Mouse (Mus musculus): Measurements from ENCODE around the gene Brk1. TPM values are rescaled to one million over a fixed set of nuclear protein-coding genes. Genes with fewer than 3 reads are reported as not detected.

The Brk1 gene
- total RNA-seq, 2 experiments from 2014 or later: 150 to 205 TPM

GRCm38 (mm10) chr6:113623386-113623785 lies 18.8 kb downstream of the Brk1 start:
- no peak for DNase-seq (ENCODE audit: low spot score in 2 of 2)

GRCm38 (mm10) chr6:113623941-113624751 lies 19.6 kb downstream of the Brk1 start, which contains the start of gene Vhl:
Gene Vhl, plus strand, starts transcription at chr6:113623959.
- DNase-seq (ENCODE audit: low spot score in 2 of 2): peak; percentile 87 to 88

GRCm38 (mm10) chr6:113624989-113625770 lies 20.6 kb downstream of the Brk1 start:
- DNase-seq (ENCODE audit: low spot score in 2 of 2): no peak

- no peak for DNase-seq (ENCODE audit: low spot score in 2 of 2)
These were observed 25.8 kb downstream of the Brk1 start for GRCm38 (mm10) chr6:113630322-113630721.

GRCm38 (mm10) chr6:113632863-113633262 lies 28.3 kb downstream of the Brk1 start:
- no peak for DNase-seq (ENCODE audit: low spot score in 2 of 2)

GRCm38 (mm10) chr6:113638302-113639040 lies 33.9 kb downstream of the Brk1 start, which contains the start of gene Irak2:
Gene Irak2, plus strand, starts transcription at chr6:113638467.
- DNase-seq (ENCODE audit: low spot score in 2 of 2): peak; percentile 94 to 97

- DNase-seq (ENCODE audit: low spot score in 2 of 2): no peak
These were observed 34.6 kb downstream of the Brk1 start for GRCm38 (mm10) chr6:113639201-113639600.

- DNase-seq (ENCODE audit: low spot score in 2 of 2): no peak
These were observed 38.0 kb downstream of the Brk1 start for GRCm38 (mm10) chr6:113642605-113643004.

GRCm38 (mm10) chr6:113643021-113643420 lies 38.4 kb downstream of the Brk1 start:
- no peak for DNase-seq (ENCODE audit: low spot score in 2 of 2)

- DNase-seq (ENCODE audit: low spot score in 2 of 2): no peak
These were observed 39.4 kb downstream of the Brk1 start for GRCm38 (mm10) chr6:113643967-113644366.

GRCm38 (mm10) chr6:113644808-113645207 lies 40.2 kb downstream of the Brk1 start:
- no peak for DNase-seq (ENCODE audit: low spot score in 2 of 2)

GRCm38 (mm10) chr6:113649346-113650196 lies 45.0 kb downstream of the Brk1 start:
- no peak for DNase-seq (ENCODE audit: low spot score in 2 of 2)

GRCm38 (mm10) chr6:113650197-113650640 lies 45.6 kb downstream of the Brk1 start:
- DNase-seq (ENCODE audit: low spot score in 2 of 2): no peak

GRCm38 (mm10) chr6:113651626-113652025 lies 47.1 kb downstream of the Brk1 start:
- no peak for DNase-seq (ENCODE audit: low spot score in 2 of 2)

GRCm38 (mm10) chr6:113653551-113653950 lies 49.0 kb downstream of the Brk1 start:
- DNase-seq (ENCODE audit: low spot score in 2 of 2): no peak

- no peak for DNase-seq (ENCODE audit: low spot score in 2 of 2)
These were observed 49.5 kb downstream of the Brk1 start for GRCm38 (mm10) chr6:113654102-113654501.

- peak; percentile 64 to 69 for DNase-seq (ENCODE audit: low spot score in 2 of 2)
These were observed 50.3 kb downstream of the Brk1 start for GRCm38 (mm10) chr6:113654753-113655397.

GRCm38 (mm10) chr6:113655475-113655874 lies 50.9 kb downstream of the Brk1 start:
- DNase-seq (ENCODE audit: low spot score in 2 of 2): no peak

GRCm38 (mm10) chr6:113656847-113657246 lies 52.3 kb downstream of the Brk1 start:
- DNase-seq (ENCODE audit: low spot score in 2 of 2): no peak

GRCm38 (mm10) chr6:113658226-113658625 lies 53.7 kb downstream of the Brk1 start:
- no peak for DNase-seq (ENCODE audit: low spot score in 2 of 2)
